Comparison of ENCODE assay signal across 17 mouse cellular contexts in genomic region chr7:100215116-100215732, GRCm38 (mm10). TPM values are rescaled to one million over a fixed set of nuclear protein-coding genes. Genes with fewer than 3 reads are reported as not detected.
DNase-seq lines count a peak whose midpoint lies in the region; ATAC-seq and TF ChIP-seq lines count a peak whose summit lies in the region.
"Had no signal": no experiment of that assay in that cellular context is flagged by ENCODE, and none has a peak within 500 bp of the region (broad histone marks: within the 10 kb centered on the region; RNA-seq: fewer than 3 reads in every experiment).

No protein-coding gene starts in this region.

- no peak overlapping the region for H3K4me2 ChIP-seq in intestine, postnatal 0 days (replicated peaks; ENCODE audit: low read depth)
- H3K4me2 ChIP-seq: embryonic facial prominence, embryonic 15.5 days; limb, embryonic 15.5 days had no signal

- TF ChIP-seq CTCF in intestine, postnatal 0 days (IDR thresholded peaks at IDR 0.05; ENCODE audit: low read depth): no peak

- H3K9ac ChIP-seq in intestine, postnatal 0 days (ENCODE audit: low read depth, low read length): no peak overlapping the region
- H3K9ac ChIP-seq: embryonic facial prominence, embryonic 15.5 days; forebrain, embryonic 13.5 days; kidney, embryonic 15.5 days; limb, embryonic 15.5 days; liver, postnatal 0 days had no signal

- WGBS in intestine, postnatal 0 days: 56% methylated on average over 6 of the region's 6 CpGs

- ATAC-seq in cerebellum, adult (ENCODE audit: insufficient number of reproducible peaks, low FRiP score, low TSS enrichment): peak; percentile 58; the same call in 1 of the 2 replicates
- no peak for ATAC-seq in intestine, postnatal 0 days
- no peak for ATAC-seq in erythroblast, adult 5-6 weeks (replicated peaks; ENCODE audit: low FRiP score, poor library complexity, severe bottlenecking)
- ATAC-seq: forebrain, embryonic 13.5 days; liver, postnatal 0 days had no signal

- H3K9me3 ChIP-seq in intestine, postnatal 0 days (ENCODE audit: control insufficient read depth): no peaks in the 10 kb centered on the region
- H3K9me3 ChIP-seq: embryonic facial prominence, embryonic 15.5 days; forebrain, embryonic 13.5 days; kidney, embryonic 15.5 days; limb, embryonic 15.5 days had no signal

- no peak for DNase-seq in cerebellum, postnatal 4 days (ENCODE audit: low spot score in 2 of 2)
- peak; percentile 50 for DNase-seq in left cerebral cortex, postnatal 4 days
- no peak for DNase-seq in left cerebral cortex, postnatal 10 days (ENCODE audit: extremely low spot score in 1 of 2, low spot score in 2 of 2)
- DNase-seq in cerebellum, adult 9-11 months: peak; percentile 78
- DNase-seq in retina, embryonic 14.5 days (ENCODE audit: low spot score): peak; percentile 10
- DNase-seq: liver, postnatal 0 days; right cerebral cortex, adult 18-20 months; thymus, adult 2 months had no signal

- H3K27ac ChIP-seq in intestine, postnatal 0 days (ENCODE audit: low read depth, low read length): no peak overlapping the region
- H3K27ac ChIP-seq: embryonic facial prominence, embryonic 15.5 days; forebrain, embryonic 13.5 days; limb, embryonic 15.5 days had no signal

- H3K36me3 ChIP-seq in intestine, postnatal 0 days (ENCODE audit: control insufficient read depth, insufficient read depth): no peaks in the 10 kb centered on the region
- H3K36me3 ChIP-seq: embryonic facial prominence, embryonic 15.5 days; kidney, embryonic 15.5 days; limb, embryonic 15.5 days had no signal

- intact Hi-C loops in left cerebral cortex, postnatal 4 days (cut with DNase I): no loop called here
- intact Hi-C loops in left cerebral cortex, postnatal 10 days (cut with DNase I): no loop called here

- H3K27me3 ChIP-seq in intestine, postnatal 0 days (replicated peaks; ENCODE audit: control insufficient read depth, insufficient read depth, low read length): no peaks in the 10 kb centered on the region
- H3K27me3 ChIP-seq: CH12.LX; embryonic facial prominence, embryonic 15.5 days; kidney, embryonic 15.5 days; limb, embryonic 15.5 days had no signal

- H3K4me3 ChIP-seq in intestine, postnatal 0 days (ENCODE audit: low read depth, low read length): no peak overlapping the region
- H3K4me3 ChIP-seq: embryonic facial prominence, embryonic 15.5 days; forebrain, embryonic 13.5 days; kidney, embryonic 15.5 days; limb, embryonic 15.5 days; myocyte had no signal

- no peaks in the 10 kb centered on the region for H3K4me1 ChIP-seq in intestine, postnatal 0 days (replicated peaks; ENCODE audit: control insufficient read depth, insufficient read depth, low read length)
- H3K4me1 ChIP-seq: embryonic facial prominence, embryonic 15.5 days had no signal

RNA-seq across cellular contexts. Expression of gene Pgm2l1, which starts 12.0 kb away (rescaled TPM):
- total RNA-seq in left cerebral cortex, postnatal 4 days (2021): 100 to 1,000 TPM; 266 to 271 TPM
- total RNA-seq in left cerebral cortex, postnatal 10 days (2021): 100 to 1,000 TPM; 486 to 524 TPM
- polyA plus RNA-seq in intestine, postnatal 0 days (2015; fragmentation: Nextera tagmentation; extraction: Ambion mirVana): 1.0 and 1.3 TPM in 2 replicates
- total RNA-seq in erythroblast, adult 5-6 weeks (2015; ENCODE audit: low replicate concordance): 11.1 and 13.2 TPM in 2 replicates
- 12.7 and 18.4 TPM in 2 replicates for total RNA-seq in erythroblast, adult 5-6 weeks (2017; ENCODE audit: low replicate concordance)

RNA-seq across cellular contexts. Expression of gene Kcne3, which starts 38.9 kb away (rescaled TPM):
- total RNA-seq in left cerebral cortex, postnatal 4 days (2021): not detected
- total RNA-seq in left cerebral cortex, postnatal 10 days (2021): not detected
- polyA plus RNA-seq in intestine, postnatal 0 days (2015; fragmentation: Nextera tagmentation; extraction: Ambion mirVana): 28.9 TPM in 2 replicates
- total RNA-seq in erythroblast, adult 5-6 weeks (2015; ENCODE audit: low replicate concordance): not detected in 2 replicates
- 1.8 and 3.7 TPM in 2 replicates for total RNA-seq in erythroblast, adult 5-6 weeks (2017; ENCODE audit: low replicate concordance)
- total RNA-seq: CH12.LX had no signal
- polyA plus RNA-seq: myocyte had no signal

RNA-seq across cellular contexts. Expression of gene Lipt2, which starts 56.1 kb away (rescaled TPM):
- 1 to 10 TPM; 6.8 to 7.6 TPM for total RNA-seq in left cerebral cortex, postnatal 4 days (2021)
- total RNA-seq in left cerebral cortex, postnatal 10 days (2021): 1 to 10 TPM; 4.8 to 5.2 TPM
- 8.8 and 9.1 TPM in 2 replicates for polyA plus RNA-seq in intestine, postnatal 0 days (2015; fragmentation: Nextera tagmentation; extraction: Ambion mirVana)
- total RNA-seq in erythroblast, adult 5-6 weeks (2015; ENCODE audit: low replicate concordance): 2.9 TPM in 1 of 2 replicates, not detected in the other
- total RNA-seq in erythroblast, adult 5-6 weeks (2017; ENCODE audit: low replicate concordance): 0.26 and 0.98 TPM in 2 replicates

Comparison
In these comparisons a context has a peak if more than half of its experiments do, and no peak if none do; other contexts are left out.
1. DNase-seq: peak in left cerebral cortex, postnatal 4 days (single experiment), cerebellum, adult 9-11 months (single experiment) and retina, embryonic 14.5 days (single experiment); none in cerebellum, postnatal 4 days (0 of 2) and left cerebral cortex, postnatal 10 days (0 of 2).
2. RNA of gene Pgm2l1, which starts 12.0 kb away (total RNA-seq): 486 to 524 TPM in left cerebral cortex, postnatal 10 days and 266 to 271 TPM in left cerebral cortex, postnatal 4 days; 11.1 to 18.4 TPM in erythroblast, adult 5-6 weeks; every median in the first group is over 10 times any median in the second.